Mouse (Mus musculus) erythroblast, embryonic 14.5 days (primary cell): ENCODE data around the gene Lman2l.

ENCODE experiments used
- GATA1 ChIP-seq: IDR thresholded peaks from 2 replicates; pipeline ENCODE4 v1.6.1; 2012; ENCODE audit warnings: low read length, inconsistent platforms, mixed read lengths
- TAL1 ChIP-seq: IDR thresholded peaks from 3 replicates; pipeline ENCODE4 v1.6.1; 2012; ENCODE audit warnings: low read length, inconsistent platforms, mixed read lengths

DNA sequence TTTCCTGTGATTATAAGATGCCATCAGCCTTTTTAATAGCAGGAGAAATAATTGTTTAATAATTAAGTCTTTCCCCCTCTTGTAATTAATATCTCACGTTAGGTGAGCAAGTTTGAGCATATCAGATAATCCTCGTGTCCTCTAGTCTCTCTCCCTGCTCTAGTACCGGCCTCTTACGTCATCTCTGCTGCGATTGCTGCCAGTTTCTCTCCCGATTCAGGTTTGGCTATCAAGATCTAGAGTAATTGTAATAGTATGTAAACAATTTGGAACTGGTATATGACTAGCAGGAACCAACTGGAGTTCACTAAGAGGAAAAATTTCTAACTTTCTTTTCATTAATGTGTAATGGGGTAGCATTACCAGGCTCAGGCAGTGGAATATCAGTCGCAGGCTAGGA lies 40.0 kb upstream of the Lman2l start:
- no peak for TF ChIP-seq GATA1
- TF ChIP-seq TAL1: no peak
